Mouse (Mus musculus) spleen, adult 18-20 months (tissue): ENCODE measurements around the gene Zfp57.
"Not testable (repeated sequence)": the region's sequence is repeated elsewhere in the genome, so short reads cannot be mapped to it uniquely, and the experiment has no call there.

Experiments
- DNase-seq, 2 experiments: peaks; one replicate each; pipeline ENCODE4 v3.0.0; 2022; ENCODE audit warnings: mixed read lengths in 2 of 2

The Zfp57 gene

GRCm38 (mm10) chr17:36997033-36997735, 3.8 kb upstream of the Zfp57 start:
- peak; percentile 24 to 68 for DNase-seq

- no peak for DNase-seq
Observed at GRCm38 (mm10) chr17:36998477-36998876, 2.5 kb upstream of the Zfp57 start.

- DNase-seq: no peak
Observed at GRCm38 (mm10) chr17:37002364-37003330, 1.7 kb downstream of the Zfp57 start.

GRCm38 (mm10) chr17:37003366-37003765, 2.4 kb downstream of the Zfp57 start:
- DNase-seq: no peak

- no peak for DNase-seq
Observed at GRCm38 (mm10) chr17:37008161-37008560, 7.2 kb downstream of the Zfp57 start.

GRCm38 (mm10) chr17:37009460-37010042, 8.6 kb downstream of the Zfp57 start:
- no peak for DNase-seq

- no peak for DNase-seq
Observed at GRCm38 (mm10) chr17:37011719-37012118, 10.8 kb downstream of the Zfp57 start.

GRCm38 (mm10) chr17:37012141-37012540, 11.2 kb downstream of the Zfp57 start:
- DNase-seq: no peak

- DNase-seq: no peak
Observed at GRCm38 (mm10) chr17:37016333-37016732, 15.4 kb downstream of the Zfp57 start.

- no peak for DNase-seq
Observed at GRCm38 (mm10) chr17:37018328-37018727, 17.4 kb downstream of the Zfp57 start.

- not testable (repeated sequence) for DNase-seq
Observed at GRCm38 (mm10) chr17:37019242-37019641, 18.3 kb downstream of the Zfp57 start.

GRCm38 (mm10) chr17:37022628-37023576, 21.9 kb downstream of the Zfp57 start, which contains the start of gene Mog:
Gene Mog, minus strand, starts transcription at chr17:37023398.
- DNase-seq: no peak

GRCm38 (mm10) chr17:37026425-37026824, 25.5 kb downstream of the Zfp57 start:
- DNase-seq: no peak

- no peak for DNase-seq
Observed at GRCm38 (mm10) chr17:37027486-37027885, 26.5 kb downstream of the Zfp57 start.

GRCm38 (mm10) chr17:37028212-37028611, 27.2 kb downstream of the Zfp57 start:
- no peak for DNase-seq

- DNase-seq: peak; percentile 62 to 71
Observed at GRCm38 (mm10) chr17:37028683-37029120, 27.7 kb downstream of the Zfp57 start.

- no peak for DNase-seq
Observed at GRCm38 (mm10) chr17:37029162-37029561, 28.2 kb downstream of the Zfp57 start.

GRCm38 (mm10) chr17:37039127-37039894, 38.3 kb downstream of the Zfp57 start:
- no peak for DNase-seq

GRCm38 (mm10) chr17:37044651-37045244, 43.8 kb downstream of the Zfp57 start:
- no peak for DNase-seq

- DNase-seq: peak; percentile 69 to 77
Observed at GRCm38 (mm10) chr17:37045611-37046311, 44.8 kb downstream of the Zfp57 start, which contains the start of gene Gabbr1. Gene Gabbr1, plus strand, starts transcription at chr17:37045966.
